Mouse (Mus musculus) spleen, postnatal 14 days (tissue): ENCODE results near the gene Nol4l.

Experiments
- DNase-seq, 2 experiments: peaks; one replicate each; pipeline ENCODE4 v3.0.0; 2021 to 2022; ENCODE audit warnings: low spot score in 2 of 2

The Nol4l gene

DNA sequence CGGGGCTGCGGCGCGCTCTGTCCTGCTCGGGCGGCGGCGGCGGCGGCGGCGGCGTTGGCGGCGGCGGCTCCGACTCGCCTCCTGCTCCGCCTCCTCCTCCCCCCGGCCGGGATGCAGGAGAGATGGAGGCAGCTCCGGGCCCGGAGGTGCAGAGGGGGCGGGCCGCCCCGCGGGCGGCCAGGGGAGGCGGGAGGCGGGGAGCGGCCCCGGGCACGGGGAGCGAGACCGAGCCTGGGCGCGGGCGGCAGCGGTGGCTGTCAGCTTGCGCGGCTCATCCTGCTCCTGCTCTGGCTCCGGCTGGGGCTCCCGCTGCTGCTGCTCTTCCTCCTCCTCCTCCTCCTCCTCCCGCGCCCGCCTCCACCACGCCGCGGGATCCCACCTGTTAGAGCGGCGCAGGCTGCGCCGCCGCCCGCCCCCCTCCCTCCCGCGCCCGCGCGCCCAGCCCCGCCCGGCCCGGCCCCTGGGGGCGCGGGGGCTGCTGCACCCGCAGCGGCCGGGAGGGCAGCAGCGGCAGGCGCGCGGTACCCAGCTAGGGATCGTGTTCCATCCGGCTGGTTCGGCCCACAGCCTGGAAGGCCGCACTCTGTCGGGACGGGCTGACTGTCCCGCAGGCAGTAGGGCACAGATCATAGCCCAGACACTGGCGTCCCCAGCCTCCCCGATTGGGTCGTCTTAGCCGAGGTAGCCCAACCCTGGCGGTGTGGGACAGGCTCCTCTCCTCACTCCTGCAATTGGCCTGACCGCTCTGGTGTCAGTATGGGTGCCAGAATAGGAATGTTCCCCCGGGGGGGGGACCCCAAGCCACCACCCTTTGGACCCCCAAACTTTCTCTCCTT, at the start of gene Nol4l:
Nol4l (minus strand) TSS at position 41 of the 836 bp plus-strand sequence.
- no peak for DNase-seq

DNA sequence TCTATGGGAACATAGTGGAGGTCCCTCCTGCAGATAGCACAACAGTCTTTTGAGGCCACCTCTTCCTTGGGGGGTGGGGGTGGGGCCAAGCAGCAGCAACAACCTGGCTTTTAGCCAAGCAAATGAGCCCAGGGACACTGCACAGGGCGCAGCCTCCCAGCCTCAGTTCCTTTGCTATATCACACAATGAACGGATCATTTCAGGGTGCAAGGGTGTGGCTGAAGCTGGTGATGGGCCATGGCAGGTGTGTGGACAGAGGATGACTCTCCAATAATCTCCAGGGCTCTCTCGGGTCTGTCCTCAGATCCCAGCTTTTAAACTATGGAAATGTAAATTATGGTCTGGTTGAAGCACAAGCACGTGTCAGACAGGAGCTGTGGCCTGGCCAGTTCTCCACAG, 47.4 kb upstream of the Nol4l start:
- no peak for DNase-seq

DNA sequence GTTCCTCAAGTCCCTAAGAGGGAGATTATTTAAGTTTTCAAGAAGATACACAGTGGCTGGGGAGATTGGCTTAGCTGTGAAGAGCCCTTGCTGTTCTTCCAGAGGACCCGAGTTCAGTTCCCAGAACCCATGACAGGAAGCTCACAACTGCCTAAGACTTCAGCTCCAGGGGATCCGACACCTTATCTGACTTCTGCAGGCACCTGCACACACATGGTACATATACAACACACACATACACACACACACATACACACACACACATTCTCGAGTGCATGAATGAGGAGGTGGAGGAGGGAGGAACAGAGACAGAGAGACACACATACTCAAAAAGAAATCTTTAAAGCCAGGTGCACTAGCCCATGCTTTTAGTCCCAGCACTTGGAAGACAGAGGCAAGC, 46.4 kb upstream of the Nol4l start:
- DNase-seq, result no peak

DNA sequence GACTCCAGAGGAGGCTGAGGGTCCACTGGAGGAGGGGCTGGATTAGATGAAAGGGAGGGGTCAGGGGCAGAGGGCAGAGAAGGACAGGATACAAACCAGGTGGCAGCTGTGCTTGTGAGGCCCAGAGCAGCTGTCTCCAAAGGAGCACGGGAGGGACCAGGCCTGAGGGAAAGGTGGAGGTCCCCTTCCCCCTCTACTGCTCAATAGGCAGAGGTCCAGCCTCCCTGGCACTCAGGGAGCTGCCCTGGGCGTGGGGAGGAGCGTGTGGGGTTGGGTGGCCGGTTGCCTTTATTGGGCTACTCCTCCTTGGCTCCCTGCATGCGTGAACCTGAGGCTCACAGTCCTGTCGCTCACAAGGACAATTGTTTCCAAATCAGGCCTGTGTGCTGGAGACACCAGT, 45.8 kb upstream of the Nol4l start:
- no peak for DNase-seq

DNA sequence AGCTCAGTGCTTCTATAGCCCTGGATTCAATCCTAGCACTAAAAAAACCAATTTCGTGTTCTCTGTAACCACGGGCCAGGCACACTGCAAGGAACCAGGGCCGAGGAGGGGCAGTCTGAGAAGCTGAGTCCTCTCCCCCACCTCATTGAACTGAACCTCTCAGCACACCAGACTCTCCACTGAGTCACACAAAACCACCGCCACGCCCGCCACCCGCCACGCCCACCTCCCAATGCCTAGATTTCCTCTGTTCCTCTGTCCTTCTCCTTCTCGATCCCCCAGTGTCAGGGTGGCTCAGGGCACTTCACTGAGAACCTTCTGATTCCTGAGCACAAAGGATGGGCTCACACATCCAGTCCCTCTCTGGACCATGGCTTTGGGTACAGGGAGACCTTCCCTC, 43.3 kb upstream of the Nol4l start:
- DNase-seq, result no peak

DNA sequence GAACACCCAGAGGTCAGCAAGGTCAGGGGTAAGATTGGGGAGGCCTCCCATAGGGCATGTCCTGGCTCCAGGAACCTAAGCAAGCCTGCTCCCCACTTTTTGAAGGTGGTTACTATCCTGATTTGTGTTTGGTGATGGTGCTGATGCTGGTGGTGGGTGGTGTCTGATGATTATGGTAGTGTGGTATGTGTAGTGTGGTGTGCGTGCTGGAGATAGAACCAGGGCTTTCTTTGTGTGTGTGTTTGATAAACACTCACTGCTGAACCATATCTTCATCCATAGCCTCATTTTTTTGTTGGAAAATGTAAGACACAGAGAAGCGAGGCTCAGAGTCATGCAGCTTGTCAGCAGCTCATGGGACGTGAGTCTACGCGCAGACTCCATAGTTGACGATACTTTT, 38.8 kb upstream of the Nol4l start:
- DNase-seq, result no peak

DNA sequence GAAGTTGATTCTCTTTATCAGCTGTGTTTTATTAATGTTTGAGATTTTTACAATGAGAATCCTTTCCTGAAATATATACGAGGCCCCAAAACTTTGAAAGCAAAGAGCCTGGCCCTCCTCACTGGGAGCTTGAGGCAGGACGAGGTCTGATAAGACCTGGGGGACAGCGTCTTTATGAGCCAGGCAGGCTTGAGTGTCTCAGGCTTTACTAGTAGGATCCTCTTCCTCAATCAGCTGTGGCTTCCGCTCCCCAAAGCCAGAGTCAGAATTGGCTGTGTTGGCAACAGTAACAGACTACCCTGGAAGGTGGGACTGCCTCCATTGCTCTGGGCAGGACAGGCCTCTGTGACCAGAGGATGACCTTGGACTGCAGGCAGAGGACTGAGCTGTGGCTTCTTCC, 38.2 kb upstream of the Nol4l start:
- no peak for DNase-seq

DNA sequence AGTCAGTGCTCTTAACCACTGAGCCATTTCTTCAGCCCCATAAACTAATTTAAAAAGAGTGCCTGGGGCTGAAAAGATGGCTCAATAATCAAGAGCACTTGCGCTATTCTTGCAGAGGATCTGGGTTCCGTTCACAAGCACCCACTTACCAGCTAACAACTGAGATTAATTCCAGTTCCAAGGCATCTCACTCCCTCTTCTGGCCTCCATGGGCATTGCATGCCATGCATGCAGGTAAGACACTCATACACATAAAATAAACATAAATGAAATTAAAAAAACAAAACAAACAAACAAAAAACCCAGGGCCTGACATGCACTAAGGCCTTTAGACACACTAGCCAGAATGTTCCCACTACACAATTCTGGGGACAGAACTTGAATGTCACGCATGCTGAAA, 34.6 kb upstream of the Nol4l start:
- no peak for DNase-seq

DNA sequence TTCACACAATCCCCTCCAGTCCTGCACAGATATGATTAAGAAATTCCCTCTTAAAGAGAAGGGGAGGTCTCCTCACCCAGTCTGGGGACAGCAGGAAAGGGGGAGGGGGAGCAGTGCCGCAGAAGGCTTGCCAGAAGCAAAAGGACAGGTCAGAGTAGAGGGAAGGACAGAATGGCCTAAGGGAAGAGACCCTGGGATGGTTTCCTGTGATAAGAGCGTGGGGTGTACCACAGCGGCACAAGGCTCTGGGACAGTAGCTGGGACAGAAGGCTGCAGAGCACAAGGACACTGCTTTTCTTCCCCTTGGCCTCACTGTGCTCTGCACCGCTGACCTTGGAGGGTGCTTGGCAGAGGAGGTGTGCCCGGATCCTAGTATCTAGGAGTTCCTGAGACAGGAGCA, 31.8 kb upstream of the Nol4l start:
- DNase-seq, result no peak

DNA sequence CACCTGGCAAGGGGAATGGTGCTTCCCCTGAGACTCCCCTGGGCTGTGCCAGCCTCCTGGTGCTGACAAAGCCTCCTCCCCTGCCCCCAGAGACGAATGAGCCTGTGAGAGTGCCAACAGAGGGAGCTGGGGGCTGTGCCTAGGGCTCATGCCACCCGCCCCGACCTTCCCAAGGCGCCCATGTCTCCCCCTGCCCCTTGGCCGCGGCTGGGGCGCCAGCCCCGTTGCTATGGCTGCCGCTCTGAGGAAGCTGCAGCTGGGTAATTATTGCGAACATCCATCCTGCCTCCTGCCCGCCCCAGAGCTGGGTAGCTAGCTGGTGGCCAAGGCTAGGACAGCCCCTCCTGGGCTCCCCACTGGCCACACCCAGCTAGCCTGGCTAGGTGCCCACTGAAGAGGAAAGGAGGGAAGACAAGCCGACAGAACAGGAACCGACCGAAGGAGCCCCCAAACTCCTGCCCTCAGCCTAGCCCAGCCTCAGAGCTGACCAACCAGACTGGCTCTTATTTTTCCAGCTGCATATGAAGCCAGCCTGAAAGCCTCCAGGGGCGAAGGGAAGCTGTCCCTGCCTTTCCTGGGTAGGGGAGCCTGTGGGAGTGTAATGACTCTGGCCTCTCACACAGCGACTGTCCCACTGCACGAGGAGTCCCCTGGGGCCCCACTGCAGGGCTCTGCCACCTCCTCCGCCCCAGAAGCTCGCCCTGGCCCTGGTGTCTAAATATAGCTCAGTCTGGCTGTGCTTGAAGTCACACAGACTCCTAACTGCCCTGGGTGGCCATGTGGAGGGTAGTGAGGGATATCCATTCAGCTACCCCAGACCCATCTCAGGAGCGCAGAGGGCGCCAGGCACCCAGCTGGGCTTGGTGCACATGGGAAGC, 31.1 kb upstream of the Nol4l start:
- peak; percentile 30 to 36 for DNase-seq

DNA sequence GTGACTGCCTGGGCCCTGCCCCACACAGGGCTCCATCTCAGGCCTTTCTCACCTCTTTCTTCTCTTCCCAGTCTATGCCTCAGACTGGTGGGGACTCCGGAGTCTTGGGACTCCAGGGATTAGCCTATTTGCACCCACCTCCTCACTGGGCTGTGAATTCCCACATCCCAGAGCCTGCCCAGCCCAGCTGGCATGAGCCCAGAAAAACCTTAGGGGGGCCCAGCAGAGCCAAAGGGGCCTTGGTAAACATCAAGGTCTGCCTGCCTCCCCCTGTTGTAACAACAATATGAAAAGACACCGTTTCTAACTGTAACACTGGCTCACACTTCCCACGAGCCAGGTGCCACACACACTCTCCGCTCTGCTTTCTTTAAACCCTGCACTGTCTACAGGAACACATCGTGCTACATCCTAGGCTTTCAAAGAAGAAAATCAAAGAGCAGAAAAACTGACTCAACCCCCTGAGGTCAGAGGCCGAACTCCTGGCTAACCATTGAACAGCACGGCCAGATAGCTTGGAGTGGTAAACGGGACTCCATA, 29.9 kb upstream of the Nol4l start:
- no peak for DNase-seq

DNA sequence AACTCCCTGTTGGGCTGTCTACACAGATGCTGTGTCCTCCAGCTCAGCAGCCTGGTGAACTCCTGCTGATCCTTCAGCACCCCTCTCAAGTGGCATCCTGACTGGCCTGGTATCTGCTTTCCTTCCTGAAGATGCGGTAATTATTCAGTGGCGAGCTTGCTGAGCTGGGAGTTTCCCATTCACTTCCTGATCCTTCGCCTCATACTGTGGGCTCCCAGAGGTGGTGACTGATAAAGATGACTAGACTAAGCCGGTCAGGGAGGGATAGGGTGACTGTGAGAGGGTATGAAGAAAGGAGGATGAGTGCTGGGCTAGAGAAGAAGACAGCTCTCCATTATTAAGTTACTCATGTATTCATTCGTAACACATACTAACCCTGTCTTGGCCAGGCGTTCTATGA, 28.7 kb upstream of the Nol4l start:
- DNase-seq, result no peak

DNA sequence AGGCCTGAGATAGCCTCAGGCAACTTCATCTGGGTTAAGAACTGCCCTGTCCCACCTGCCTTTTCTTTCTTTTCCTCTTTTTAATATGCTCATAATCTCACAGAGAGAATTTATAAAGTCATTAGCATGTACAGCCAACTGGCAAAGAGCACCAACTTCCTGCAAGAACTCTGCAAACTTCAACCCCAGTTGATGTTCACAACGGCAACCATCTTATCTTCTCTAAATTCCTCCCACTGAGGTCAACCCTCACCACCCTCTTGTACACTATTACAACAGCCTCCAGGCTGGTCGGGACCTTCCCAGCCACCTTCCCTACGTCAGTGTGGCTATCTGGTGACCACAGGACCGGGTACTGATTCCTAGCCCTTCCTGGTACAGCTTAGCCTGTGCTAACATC, 27.5 kb upstream of the Nol4l start:
- DNase-seq, result no peak

DNA sequence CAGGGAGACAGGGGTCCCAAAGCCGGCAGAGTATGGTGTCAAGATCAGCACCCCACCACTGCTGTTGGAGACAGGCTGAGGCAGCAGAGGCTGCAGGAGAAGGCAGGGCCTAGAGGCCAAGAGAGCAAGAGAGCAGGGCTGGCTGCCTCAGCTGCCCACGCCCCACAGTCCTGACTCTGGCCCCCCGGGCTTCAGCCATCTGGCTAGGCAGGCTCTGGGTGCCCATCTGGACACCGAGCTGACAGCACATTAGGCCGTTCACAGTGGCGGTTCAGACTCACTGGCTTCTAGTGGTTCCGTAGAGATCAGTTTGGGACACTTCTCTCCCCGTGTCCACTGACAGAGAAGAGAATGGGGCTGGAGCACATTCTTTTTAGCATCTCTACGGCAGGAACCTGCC, 26.4 kb upstream of the Nol4l start:
- DNase-seq, result no peak

DNA sequence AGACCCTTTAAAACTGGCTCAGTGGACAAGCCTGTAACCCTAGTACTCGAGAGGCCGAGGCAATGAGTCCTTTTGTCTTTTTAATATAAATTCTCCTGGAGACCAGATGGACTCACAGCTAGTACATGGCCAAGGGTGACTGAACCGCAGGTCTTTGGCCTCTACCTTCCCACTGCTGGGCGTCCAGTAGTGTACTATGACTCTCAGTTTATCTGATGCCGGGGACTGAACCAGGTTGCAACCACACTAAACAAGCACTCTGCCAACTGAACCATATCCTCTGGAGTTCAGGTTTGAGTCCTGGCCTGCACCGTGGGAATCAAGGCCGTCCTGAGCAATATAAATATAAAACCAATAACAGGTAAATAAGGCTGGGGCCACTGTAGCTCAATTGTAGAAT, 24.8 kb upstream of the Nol4l start:
- no peak for DNase-seq

DNA sequence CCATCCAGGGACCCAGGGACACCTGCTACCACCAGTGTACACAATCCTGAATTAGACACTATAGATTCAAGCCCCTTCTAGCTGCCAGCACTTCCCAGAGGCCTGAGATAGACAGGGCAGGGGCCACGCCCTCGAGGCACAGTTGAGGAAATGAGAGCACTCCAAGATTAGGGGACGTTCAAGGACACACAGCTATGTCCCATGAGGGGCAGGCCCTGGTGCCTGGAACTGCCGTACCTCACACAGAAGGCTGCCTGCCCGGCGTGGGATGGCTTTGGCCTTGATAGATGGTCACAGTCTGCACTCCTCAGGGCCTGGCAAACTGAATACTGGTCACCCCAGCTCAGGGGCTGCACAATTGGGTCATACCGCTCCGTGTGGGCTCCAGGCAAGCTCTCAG, 19.7 kb upstream of the Nol4l start:
- no peak for DNase-seq

DNA sequence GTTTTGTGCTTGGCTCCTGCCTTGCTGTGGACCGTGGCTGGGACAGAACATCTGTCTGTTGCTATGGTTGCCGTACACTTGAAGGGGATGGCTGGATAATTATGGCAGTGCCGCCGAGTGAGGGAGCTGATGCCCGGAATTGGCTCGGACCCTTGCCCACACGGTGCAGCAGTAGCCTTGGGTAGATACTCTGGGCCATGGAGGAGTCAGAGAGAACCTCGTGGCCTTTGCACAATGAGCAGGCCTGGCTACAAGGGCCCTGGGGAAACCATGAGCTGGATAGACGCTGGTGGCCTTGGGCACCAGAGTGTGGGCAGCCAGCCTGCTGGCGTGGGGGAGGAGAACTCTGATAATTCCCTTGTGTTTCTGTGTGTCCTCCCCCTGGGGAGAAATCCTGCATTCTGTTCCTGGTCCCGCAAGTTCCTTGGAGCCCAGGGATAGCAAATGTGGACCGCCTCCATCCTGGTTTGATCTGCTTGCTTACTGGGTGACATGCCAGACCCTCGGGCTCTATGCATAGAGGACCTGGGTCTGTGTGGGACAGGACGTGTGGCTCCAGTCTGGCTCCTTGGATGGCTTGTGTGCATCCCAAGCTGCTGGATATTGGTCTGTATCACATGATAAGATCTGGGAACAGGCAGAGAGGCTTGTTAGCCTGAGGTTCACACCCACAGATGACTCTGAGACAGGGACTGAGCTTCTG, 18.6 kb upstream of the Nol4l start:
- DNase-seq, result no peak

DNA sequence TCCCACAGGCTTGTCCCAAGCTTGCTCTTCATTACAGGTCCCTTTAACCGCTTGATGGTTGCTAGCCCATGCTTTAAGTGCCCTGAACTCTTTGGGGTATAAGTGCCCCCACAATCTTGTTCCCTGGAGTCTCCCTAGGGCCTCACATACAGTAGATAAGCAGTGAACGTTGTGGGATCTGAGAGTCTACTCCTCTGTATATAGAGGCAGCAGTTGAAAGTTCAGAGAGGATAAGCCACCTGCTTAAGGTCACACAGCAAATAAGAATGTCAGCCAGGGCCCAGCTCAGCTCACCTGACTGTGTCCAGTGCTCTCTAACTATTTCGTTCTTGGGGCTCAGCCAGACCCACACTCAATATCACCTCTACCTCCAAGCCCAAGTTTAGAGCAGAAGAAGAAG, 17.9 kb upstream of the Nol4l start:
- no peak for DNase-seq

DNA sequence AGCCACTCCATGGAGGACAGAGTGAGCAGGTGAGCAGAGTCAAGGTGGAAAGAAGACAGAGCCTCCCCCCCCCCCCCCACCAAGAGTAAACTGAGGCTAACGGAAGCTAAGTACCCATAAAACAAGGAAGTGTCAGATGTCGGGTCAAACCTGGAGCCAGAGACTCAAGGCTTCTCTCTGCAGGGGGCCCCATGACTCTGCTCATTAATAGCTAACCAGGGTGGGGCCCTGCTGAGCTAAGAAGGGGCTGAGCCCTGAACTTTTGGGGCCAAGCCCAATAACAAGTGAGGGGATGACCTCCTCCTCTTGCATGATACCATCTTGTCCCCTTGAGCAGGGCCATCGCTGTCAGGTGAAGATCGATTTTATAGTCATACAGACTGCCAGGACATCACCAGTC, 17.2 kb upstream of the Nol4l start:
- no peak for DNase-seq

DNA sequence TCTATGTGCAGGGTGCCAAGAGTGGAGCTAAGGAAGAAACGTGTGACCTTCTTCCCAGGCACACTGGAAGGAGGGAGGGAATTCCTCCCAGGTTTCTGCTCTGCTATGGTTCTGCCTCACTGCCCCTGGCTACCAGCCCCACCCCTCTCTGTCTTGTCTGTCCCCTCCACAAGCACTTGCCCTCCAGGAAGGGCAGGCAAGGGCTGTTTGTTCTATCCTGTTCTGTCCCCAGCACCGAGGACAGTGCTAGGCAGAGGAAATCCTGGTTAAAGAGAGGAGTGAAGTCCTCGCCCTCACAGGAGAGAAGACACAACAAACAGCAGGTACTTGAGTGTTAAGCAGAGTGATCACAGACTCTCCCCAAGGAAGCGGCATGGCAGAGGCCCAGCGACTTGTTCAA, 16.7 kb upstream of the Nol4l start:
- DNase-seq, result no peak

DNA sequence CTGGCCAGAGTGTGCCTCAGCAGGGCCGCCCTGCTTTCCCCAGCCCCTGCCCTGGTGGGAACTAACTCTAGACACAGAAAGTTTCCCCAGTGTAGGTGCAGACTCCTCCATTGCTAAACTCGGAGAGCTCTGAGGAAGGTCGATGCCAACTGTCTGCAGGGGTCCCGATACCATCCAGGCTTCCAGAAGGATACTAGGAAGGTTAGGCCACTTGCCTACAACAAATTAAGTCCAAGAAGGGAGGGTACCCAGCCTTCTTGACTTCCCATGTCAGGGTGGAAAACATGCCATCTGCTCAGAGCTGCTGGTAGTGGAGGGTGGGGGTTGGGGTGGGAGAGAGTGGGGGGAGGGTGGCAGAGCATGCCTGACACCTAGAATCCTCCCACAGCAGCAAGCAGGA, 15.0 kb upstream of the Nol4l start:
- DNase-seq, result no peak
